Comparison of ENCODE assay signal across 9 mouse cellular contexts in the genomic region with DNA sequence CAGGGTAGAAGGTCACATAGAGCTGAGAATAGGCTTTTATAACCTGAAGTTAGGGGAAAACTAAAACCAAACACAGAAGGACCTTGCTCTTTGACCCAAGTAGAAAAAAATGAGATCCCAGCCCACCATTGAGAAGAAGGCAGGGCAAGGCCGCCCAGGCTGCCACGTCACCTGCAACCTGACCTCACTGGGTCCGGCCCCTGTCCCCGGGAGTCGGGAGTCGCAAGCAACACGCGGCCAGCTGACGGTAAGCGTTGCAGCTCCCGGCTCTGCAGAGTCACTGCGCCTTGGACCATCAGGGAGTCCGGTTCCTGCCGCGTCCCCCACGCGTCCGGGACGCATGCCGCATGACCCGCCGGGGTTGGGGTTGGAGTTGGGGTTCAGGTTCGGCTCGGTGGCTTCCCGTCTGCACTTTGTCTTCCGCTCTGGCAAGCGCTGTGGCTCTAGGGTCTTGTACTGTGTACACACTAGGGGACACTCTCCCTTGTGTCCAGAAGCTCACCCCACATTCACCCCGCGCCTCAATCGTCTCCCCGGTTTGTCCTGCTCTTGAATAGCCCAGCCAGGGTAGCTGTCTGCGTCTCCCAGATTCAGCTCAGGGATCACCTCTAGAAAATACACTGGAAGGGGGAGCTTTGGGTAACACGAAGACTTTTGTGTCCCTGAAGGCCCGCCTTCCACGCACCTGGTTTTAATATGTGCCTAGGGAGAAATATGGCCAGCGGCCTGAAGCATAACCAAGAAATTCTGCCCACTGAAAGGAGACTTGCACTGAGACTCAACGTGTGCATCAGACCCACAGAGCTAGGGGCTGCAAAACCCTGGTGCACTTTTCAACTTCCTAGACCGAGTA. TPM values are rescaled to one million over a fixed set of nuclear protein-coding genes. Genes with fewer than 3 reads are reported as not detected.
A peak's percentile ranks its signal among the peaks of the same experiment; 100 is the strongest.
DNase-seq lines count a peak whose midpoint lies in the region; ATAC-seq lines count a peak whose summit lies in the region.
"Had no signal": no experiment of that assay in that cellular context is flagged by ENCODE, and none has a peak within 500 bp of the region (broad histone marks: within the 10 kb centered on the region; RNA-seq: fewer than 3 reads in every experiment).

Gene Them7 (plus strand): TSS at position 187 of the 853 bp plus-strand sequence.

- peaks cover 49% of the 10 kb centered on the region for H3K27me3 ChIP-seq in embryonic facial prominence, embryonic 13.5 days
- H3K27me3 ChIP-seq in limb, embryonic 10.5 days (ENCODE audit: low read depth, poor library complexity, severe bottlenecking) = peaks cover 64% of the 10 kb centered on the region
- H3K27me3 ChIP-seq: CH12.LX had no signal

- no peak within 1 kb of the TSS for H3K27ac ChIP-seq in embryonic facial prominence, embryonic 13.5 days
- peak within 1 kb of the TSS; percentile 86 for H3K27ac ChIP-seq in limb, embryonic 10.5 days

- DNase-seq in left cerebral cortex, postnatal 4 days = peak; percentile 11
- no peak for DNase-seq in left cerebral cortex, postnatal 10 days (ENCODE audit: extremely low spot score in 1 of 2, low spot score in 2 of 2)
- peak; percentile 20 to 26 for DNase-seq in heart, postnatal 36 days
- DNase-seq in limb, embryonic 10.5 days (ENCODE audit: low spot score) = peak; percentile 85
- DNase-seq in neural tube, embryonic 10.5 days (ENCODE audit: extremely low spot score, low spot score) = peak; percentile 63
- no peak for DNase-seq in cerebellum, adult 9-11 months
- DNase-seq in cerebellum, adult 11-12 months = no peak

- H3K4me2 ChIP-seq in embryonic facial prominence, embryonic 13.5 days = peak within 1 kb of the TSS; percentile 81

- intact Hi-C loops in left cerebral cortex, postnatal 4 days (cut with DNase I) = no loop called here
- intact Hi-C loops in left cerebral cortex, postnatal 10 days (cut with DNase I) = no loop called here
- intact Hi-C loops in heart, postnatal 36 days (cut with DNase I) = no loop called here

- H3K4me1 ChIP-seq in embryonic facial prominence, embryonic 13.5 days = peaks cover 18% of the 10 kb centered on the region
- peaks cover 32% of the 10 kb centered on the region for H3K4me1 ChIP-seq in limb, embryonic 10.5 days

- peak within 1 kb of the TSS; percentile 46 for H3K4me3 ChIP-seq in embryonic facial prominence, embryonic 13.5 days
- H3K4me3 ChIP-seq in limb, embryonic 10.5 days = peak within 1 kb of the TSS; percentile 60

- peak within 1 kb of the TSS; percentile 71 for H3K9ac ChIP-seq in embryonic facial prominence, embryonic 13.5 days

- ATAC-seq in embryonic facial prominence, embryonic 13.5 days (ENCODE audit: insufficient number of reproducible peaks, insufficient read depth, low FRiP score, low TSS enrichment, low read depth) = 0 out of 2 replicates have a peak, but pooled peaks have one; percentile 38

- under 1% methylated on average over 38 of the region's 38 CpGs for WGBS in embryonic facial prominence, embryonic 13.5 days
- WGBS in limb, embryonic 10.5 days = 1% methylated on average over 38 of the region's 38 CpGs

- H3K9me3 ChIP-seq in embryonic facial prominence, embryonic 13.5 days = no peaks in the 10 kb centered on the region
- no peaks in the 10 kb centered on the region for H3K9me3 ChIP-seq in limb, embryonic 10.5 days (replicated peaks)

- H3K36me3 ChIP-seq in embryonic facial prominence, embryonic 13.5 days = no peaks in the 10 kb centered on the region
- H3K36me3 ChIP-seq in limb, embryonic 10.5 days = no peaks in the 10 kb centered on the region

RNA-seq across cellular contexts. Expression of gene Them7, which starts in this region (rescaled TPM):
- not detected for total RNA-seq in left cerebral cortex, postnatal 4 days (2021)
- not detected for total RNA-seq in left cerebral cortex, postnatal 10 days (2021)
- polyA plus RNA-seq in embryonic facial prominence, embryonic 13.5 days (2015; fragmentation: Nextera tagmentation; extraction: Ambion mirVana) = 0.21 TPM in 1 of 2 replicates, not detected in the other
- total RNA-seq in heart, postnatal 36 days (2021) = 1 to 10 TPM; 1.3 to 2.4 TPM
- polyA plus RNA-seq in limb, embryonic 10.5 days (2016; fragmentation: Nextera tagmentation; extraction: Ambion mirVana) = 1.1 and 1.9 TPM in 2 replicates
- total RNA-seq: CH12.LX had no signal

Comparison
In these comparisons a context has a peak if more than half of its experiments do, and no peak if none do; other contexts are left out.
1. Peak in DNase-seq in left cerebral cortex, postnatal 4 days; RNA of the gene not detected or under 1 TPM.
2. Peak in ATAC-seq, H3K4me3 ChIP-seq, H3K9ac ChIP-seq and H3K4me2 ChIP-seq in embryonic facial prominence, embryonic 13.5 days; RNA of the gene not detected or under 1 TPM.
3. DNase-seq: peak in heart, postnatal 36 days (2 of 2), limb, embryonic 10.5 days (single experiment) and neural tube, embryonic 10.5 days (single experiment); none in left cerebral cortex, postnatal 10 days (0 of 2), cerebellum, adult 9-11 months (single experiment) and cerebellum, adult 11-12 months (single experiment).